Mouse (Mus musculus) testis, adult 2 months (tissue): ENCODE data around the gene Atpif1. TPM values are rescaled to one million over a fixed set of nuclear protein-coding genes. Genes with fewer than 3 reads are reported as not detected.

Experiments used
- H3K27ac ChIP-seq: fragments of 200-500 bp; 2 replicates; pipeline ENCODE4 v1.5.1; 2012; ENCODE audit warnings: low read depth, low read length; ENCODE audit not compliant: control insufficient read depth, insufficient read depth
- H3K27me3 ChIP-seq: fragments of 200-500 bp; 2 replicates; pipeline ENCODE4 v1.6.1; 2012; ENCODE audit warnings: mild to moderate bottlenecking, low read length, moderate library complexity; ENCODE audit not compliant: control insufficient read depth, insufficient read depth
- H3K36me3 ChIP-seq: fragments of 200-500 bp; 2 replicates; pipeline ENCODE4 v1.6.1; 2012; ENCODE audit warnings: mild to moderate bottlenecking, low read length; ENCODE audit not compliant: control insufficient read depth, insufficient read depth
- H3K4me1 ChIP-seq: fragments of 200-500 bp; 2 replicates; pipeline ENCODE4 v1.6.1; 2012; ENCODE audit warnings: low read length; ENCODE audit not compliant: control insufficient read depth, insufficient read depth
- H3K4me3 ChIP-seq: fragments of 200-500 bp; 2 replicates; pipeline ENCODE4 v1.5.1; 2012; ENCODE audit warnings: low read depth, mild to moderate bottlenecking, low read length, moderate library complexity, mixed read lengths; ENCODE audit not compliant: control insufficient read depth
- CTCF ChIP-seq: fragments of 200-500 bp; IDR thresholded peaks from 2 replicates; pipeline ENCODE4 v1.5.1; 2012; ENCODE audit warnings: low read depth, mild to moderate bottlenecking, inconsistent platforms, low read length, moderate library complexity; ENCODE audit not compliant: control insufficient read depth, insufficient read depth, insufficient replicate concordance
- POLR2A ChIP-seq: fragments of 200-500 bp; IDR thresholded peaks from 2 replicates; pipeline ENCODE4 v1.6.1; 2012; ENCODE audit warnings: low read depth, mild to moderate bottlenecking, inconsistent platforms, low read length, moderate library complexity; ENCODE audit not compliant: control insufficient read depth
- polyA plus RNA-seq: library from polyadenylated mRNA; depleted of rRNA; stranded (reverse); fragments of >200 nt; gene quantifications from 2 replicates; pipeline ENCODE4 v1.2.3, GENCODE M21; 2012

Gene Atpif1
- polyA plus RNA-seq, 1 experiment, result 328 TPM

DNA sequence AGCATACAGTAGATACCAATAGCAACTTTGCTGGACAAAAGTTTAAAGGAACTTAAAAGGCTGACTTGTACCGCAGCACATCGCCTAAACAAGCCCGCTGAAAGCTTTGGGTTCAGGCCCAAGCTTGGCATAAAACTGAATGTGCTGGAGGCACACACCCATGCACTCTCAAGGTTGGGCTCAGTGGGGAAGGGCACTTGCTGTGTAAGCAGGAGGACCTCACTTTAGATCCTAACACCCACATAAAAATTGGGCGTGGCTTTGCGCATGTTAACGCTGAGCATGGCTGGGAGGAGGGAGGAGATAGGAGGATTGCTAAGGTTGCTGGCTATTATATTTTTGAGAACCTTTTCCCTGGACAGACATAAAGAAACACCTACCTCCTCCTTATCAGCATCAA lies 8.7 kb downstream of the Atpif1 start:
- Histone ChIP-seq H3K4me3 (no peak overlapping the region), H3K4me1 (peaks cover 7% of the 10 kb centered on the region), H3K27me3 (no peaks in the 10 kb centered on the region), H3K27ac (peak overlapping the region; percentile 77), H3K36me3 (no peaks in the 10 kb centered on the region; the same call in 1 of the 2 replicates)
- no peak for TF ChIP-seq POLR2A

DNA sequence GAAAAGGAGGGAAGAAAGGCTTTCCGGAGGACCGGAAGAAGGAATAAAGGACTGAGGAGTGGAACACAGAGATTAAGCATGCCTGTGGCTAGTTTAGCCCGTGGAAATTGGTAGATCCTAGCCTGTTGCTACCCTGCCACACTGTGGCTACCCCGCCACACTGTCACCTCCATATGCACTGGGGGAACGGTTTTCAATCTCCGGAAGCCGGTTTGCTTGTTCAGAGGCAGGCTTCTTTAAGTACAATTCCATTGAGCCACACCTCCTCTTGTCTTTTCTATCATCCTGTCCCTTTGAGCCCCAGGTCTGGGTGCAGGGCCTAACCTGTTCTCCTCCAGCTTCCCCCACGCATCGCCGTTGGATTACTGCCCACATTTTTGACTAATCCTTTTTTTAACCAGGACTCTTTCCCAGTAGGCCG lies 9.1 kb downstream of the Atpif1 start:
- no peaks in the 10 kb centered on the region for H3K27me3 ChIP-seq
- TF ChIP-seq CTCF, result no peak
- TF ChIP-seq POLR2A, result no peak
- no peaks in the 10 kb centered on the region; the same call in 1 of the 2 replicates for H3K36me3 ChIP-seq
- peak overlapping the region; percentile 77 for H3K27ac ChIP-seq
- no peak overlapping the region for H3K4me3 ChIP-seq
- peaks cover 7% of the 10 kb centered on the region for H3K4me1 ChIP-seq

DNA sequence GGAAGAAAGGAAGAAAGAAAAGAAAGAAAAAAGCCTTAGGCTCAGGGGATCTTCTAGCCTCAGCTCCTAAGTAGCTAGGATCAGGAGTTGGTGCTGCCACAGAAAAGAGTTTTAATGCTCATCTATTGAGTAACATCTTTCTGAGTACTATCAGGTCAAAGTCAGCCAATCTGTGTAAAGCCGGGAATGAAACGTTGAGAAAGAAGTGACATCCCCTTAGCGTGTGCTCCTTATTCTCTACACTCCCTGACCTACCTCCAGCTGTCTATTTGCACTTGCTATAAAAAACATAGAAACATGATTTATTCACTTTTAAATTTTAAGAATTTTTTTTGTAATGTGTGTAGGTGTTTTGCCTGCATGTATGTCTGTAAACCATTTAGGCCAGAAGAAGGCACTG lies 14.3 kb downstream of the Atpif1 start:
- Histone ChIP-seq H3K27me3 (no peaks in the 10 kb centered on the region), H3K4me3 (no peak overlapping the region), H3K36me3 (no peaks in the 10 kb centered on the region), H3K4me1 (peaks cover 3% of the 10 kb centered on the region), H3K27ac (no peak overlapping the region)
- no peak for TF ChIP-seq CTCF
- TF ChIP-seq POLR2A, result no peak

DNA sequence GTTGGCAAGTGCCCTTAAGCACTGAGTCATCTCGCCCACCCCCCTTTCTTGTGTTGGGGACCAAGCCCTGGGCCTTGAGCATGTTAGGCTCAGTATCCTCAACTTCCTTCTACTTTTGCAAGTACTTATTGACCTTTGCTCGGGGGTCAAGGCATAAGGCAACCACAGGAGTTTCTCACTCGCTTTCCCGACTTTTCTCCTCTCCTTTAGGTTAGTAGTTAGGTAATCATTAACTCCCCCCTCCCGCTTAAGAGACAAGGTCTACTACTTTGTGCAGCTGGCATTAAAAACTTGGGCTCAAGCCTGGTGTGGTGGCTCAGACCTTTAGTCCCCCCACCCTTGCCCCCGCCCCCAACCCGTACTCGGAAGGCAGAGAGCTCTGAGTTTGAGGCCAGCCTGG lies 15.4 kb downstream of the Atpif1 start:
- TF ChIP-seq CTCF (no peak), POLR2A (no peak)
- Histone ChIP-seq H3K27ac (no peak overlapping the region), H3K27me3 (no peaks in the 10 kb centered on the region), H3K4me1 (peaks cover 9% of the 10 kb centered on the region), H3K4me3 (no peak overlapping the region), H3K36me3 (no peaks in the 10 kb centered on the region)

DNA sequence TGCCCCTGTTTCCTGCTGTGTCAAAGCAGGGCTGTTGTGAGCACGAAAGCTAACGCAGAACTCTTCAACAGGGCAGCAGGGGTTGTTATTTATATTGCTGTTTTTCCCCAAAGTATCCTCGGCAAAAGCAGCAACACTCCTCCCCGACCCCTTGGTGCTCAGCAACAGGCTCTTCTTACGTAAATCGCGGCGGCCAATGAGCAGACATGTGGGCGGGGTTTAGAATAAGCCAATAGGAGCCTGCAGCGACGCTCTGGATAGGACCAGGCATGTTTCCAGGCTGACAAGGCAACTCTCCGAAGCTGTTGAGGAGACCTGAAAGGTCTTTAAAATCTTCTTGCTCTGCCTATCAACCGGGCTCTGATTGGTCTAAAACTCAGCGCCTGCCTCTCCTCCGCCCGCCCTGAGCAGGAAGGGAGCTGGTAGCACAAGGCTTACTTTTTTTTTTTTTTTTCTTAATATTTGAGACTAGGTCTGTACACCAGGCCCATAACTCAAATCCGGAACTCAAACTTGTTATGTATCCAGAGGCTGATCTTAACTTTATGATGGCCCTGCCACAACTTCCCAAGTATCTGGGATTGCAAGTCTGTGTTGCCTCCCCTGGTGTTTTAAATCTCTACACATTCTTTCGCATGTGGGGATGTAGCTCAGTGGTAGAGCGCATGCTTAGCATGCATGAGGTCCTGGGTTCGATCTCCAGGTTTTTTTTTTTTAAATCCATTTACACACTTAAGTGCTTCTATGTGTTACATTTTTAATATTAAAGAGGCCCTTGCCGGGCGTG lies 17.9 kb downstream of the Atpif1 start:
- Histone ChIP-seq H3K4me3 (peak overlapping the region; percentile 97), H3K27me3 (no peaks in the 10 kb centered on the region), H3K27ac (peak overlapping the region; percentile 98), H3K36me3 (no peaks in the 10 kb centered on the region), H3K4me1 (peaks cover 14% of the 10 kb centered on the region)
- TF ChIP-seq CTCF (no peak), POLR2A (peak; percentile 92)

DNA sequence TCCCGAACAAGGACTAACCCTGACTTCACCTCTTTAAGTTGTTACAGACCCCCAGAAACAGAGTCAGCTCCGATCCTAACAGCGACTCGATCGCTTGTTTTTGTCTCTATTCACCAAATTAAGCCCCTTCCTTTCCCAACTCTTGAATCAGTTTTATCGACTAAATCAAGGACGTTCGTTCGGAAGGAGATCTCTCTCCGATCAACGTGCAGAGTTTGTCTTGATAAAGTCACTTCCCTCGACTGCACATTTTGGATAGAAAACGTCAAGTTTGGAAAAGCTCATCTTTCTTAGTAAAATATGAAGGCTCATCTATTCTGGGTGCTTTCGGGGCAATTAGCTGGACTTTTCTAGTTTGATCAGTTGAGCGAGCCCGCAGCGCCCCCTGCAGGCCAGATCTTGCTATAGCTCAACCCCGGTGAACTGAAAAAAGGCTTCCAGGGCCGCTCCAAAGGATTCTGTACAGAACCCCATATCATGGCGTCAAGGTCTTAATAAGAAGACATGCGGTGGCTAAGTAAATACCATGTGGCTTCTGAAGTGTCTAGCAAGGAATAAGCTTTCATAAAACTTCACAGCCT lies 18.8 kb downstream of the Atpif1 start:
- Histone ChIP-seq H3K4me3 (peak overlapping the region; percentile 97), H3K36me3 (no peaks in the 10 kb centered on the region), H3K27ac (peak overlapping the region; percentile 98), H3K27me3 (no peaks in the 10 kb centered on the region), H3K4me1 (peaks cover 15% of the 10 kb centered on the region)
- TF ChIP-seq CTCF (peak; percentile 85; the same call in 1 of the 2 replicates), POLR2A (no peak)

DNA sequence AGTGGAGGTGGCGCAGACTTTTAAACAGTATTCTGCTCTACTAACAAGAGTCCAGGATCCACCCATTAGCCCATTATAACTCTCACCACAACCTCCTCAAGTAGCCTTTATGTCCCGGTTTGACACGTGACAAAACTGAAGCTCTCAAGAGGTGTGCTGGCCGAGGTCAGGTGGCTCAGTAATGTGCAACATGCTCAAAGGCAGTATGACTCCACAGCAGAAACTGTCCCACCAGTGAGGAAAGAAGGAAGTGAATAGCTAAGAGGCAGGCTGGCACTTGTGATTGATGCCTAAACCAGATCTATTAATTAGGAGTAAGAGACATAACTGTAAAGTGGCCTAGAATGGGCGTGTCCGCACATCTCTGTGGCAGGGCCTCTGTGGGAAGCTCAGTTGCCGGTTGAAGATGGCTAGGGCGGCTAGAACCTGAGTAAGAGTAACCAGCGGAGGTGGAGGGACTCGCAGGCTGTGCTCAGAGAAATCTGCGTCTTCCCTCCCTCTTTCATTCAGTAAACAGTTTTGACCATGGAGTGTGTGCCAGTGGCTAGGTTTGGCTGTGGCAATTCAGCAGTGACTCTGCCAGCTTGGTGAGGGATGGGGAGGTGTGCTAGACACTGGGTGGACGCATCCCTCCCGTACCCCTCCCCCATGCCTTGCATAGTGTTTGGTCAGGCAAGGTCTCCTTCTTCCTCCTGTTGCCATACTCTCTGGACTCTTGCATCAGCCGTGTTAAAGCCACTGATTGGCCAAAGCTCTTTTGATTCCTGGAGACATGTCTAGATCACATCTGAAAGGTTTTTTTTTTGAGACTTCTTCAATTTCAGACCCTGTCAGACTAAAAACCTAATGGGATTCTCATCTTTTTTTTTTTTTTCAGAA lies 19.8 kb downstream of the Atpif1 start:
- Histone ChIP-seq H3K36me3 (no peaks in the 10 kb centered on the region), H3K4me1 (peaks cover 21% of the 10 kb centered on the region), H3K4me3 (peak overlapping the region; percentile 67), H3K27me3 (no peaks in the 10 kb centered on the region), H3K27ac (no peak overlapping the region)
- TF ChIP-seq CTCF, result no peak
- no peak for TF ChIP-seq POLR2A
